Mouse (Mus musculus) cerebellum, adult 2 months (tissue): ENCODE measurements around the gene St6galnac3.

Experiments
- CTCF ChIP-seq: fragments of 200-500 bp; IDR thresholded peaks from 2 replicates; pipeline ENCODE4 v1.5.1; 2011; ENCODE audit warnings: low read depth, mild to moderate bottlenecking, control low read depth, low read length, moderate library complexity, borderline replicate concordance; ENCODE audit not compliant: insufficient read depth
- POLR2A ChIP-seq: fragments of 200-500 bp; IDR thresholded peaks from 2 replicates; pipeline ENCODE4 v1.6.1; 2011; ENCODE audit warnings: low read length, control low read depth, borderline replicate concordance; ENCODE audit not compliant: insufficient read depth

- no peak for TF ChIP-seq CTCF
- no peak for TF ChIP-seq POLR2A
Measured at GRCm38 (mm10) chr3:153436076-153437021, 288.6 kb downstream of the St6galnac3 start.
